Mouse (Mus musculus) small intestine, adult 2 months (tissue): ENCODE data around the gene Piezo1. TPM values are rescaled to one million over a fixed set of nuclear protein-coding genes. Genes with fewer than 3 reads are reported as not detected.

Experiments used
- H3K27ac ChIP-seq: fragments of 200-500 bp; 2 replicates; pipeline ENCODE4 v1.5.1; 2012; ENCODE audit warnings: low read depth, low read length, control low read depth, inconsistent platforms; ENCODE audit not compliant: insufficient read depth
- H3K27me3 ChIP-seq: fragments of 200-500 bp; 2 replicates; pipeline ENCODE4 v1.6.1; 2012; ENCODE audit warnings: mild to moderate bottlenecking, moderate library complexity, low read length, inconsistent platforms; ENCODE audit not compliant: control insufficient read depth, insufficient read depth
- H3K36me3 ChIP-seq: fragments of 200-500 bp; 2 replicates; pipeline ENCODE4 v1.6.1; 2012; ENCODE audit warnings: mild to moderate bottlenecking, low read length, control low read depth, inconsistent platforms; ENCODE audit not compliant: control insufficient read depth, insufficient read depth
- H3K4me1 ChIP-seq: fragments of 200-500 bp; 2 replicates; pipeline ENCODE4 v1.6.1; 2012; ENCODE audit warnings: low read length, inconsistent platforms, mixed read lengths; ENCODE audit not compliant: control insufficient read depth, insufficient read depth, insufficient read length
- H3K4me3 ChIP-seq: fragments of 200-500 bp; 2 replicates; pipeline ENCODE4 v1.5.1; 2012; ENCODE audit warnings: low read depth, mild to moderate bottlenecking, control low read depth, inconsistent platforms, low read length, moderate library complexity
- CTCF ChIP-seq: fragments of 200-500 bp; IDR thresholded peaks from 2 replicates; pipeline ENCODE4 v1.5.1; 2012; ENCODE audit warnings: low read depth, mild to moderate bottlenecking, control low read depth, inconsistent platforms, low read length, moderate library complexity, mixed read lengths; ENCODE audit not compliant: insufficient replicate concordance, insufficient read length; ENCODE audit errors: extremely low read depth
- POLR2A ChIP-seq: fragments of 200-500 bp; IDR thresholded peaks from 2 replicates; pipeline ENCODE4 v1.6.1; 2012; ENCODE audit warnings: low read depth, mild to moderate bottlenecking, control low read depth, inconsistent platforms, low read length, moderate library complexity
- WGBS: fragments of 180-500 bp; shearing (Covaris S2); methylation state at CpG from one replicate; pipeline ENCODE4 v1.1.7; 2018; 5-methylcytosine and 5-hydroxymethylcytosine counted together
- polyA plus RNA-seq: library from polyadenylated mRNA; depleted of rRNA; stranded (reverse); fragments of >200 nt; gene quantifications from 2 replicates; pipeline ENCODE4 v1.2.3, GENCODE M21; 2012; rRNA removed

The Piezo1 gene
- polyA plus RNA-seq = 29.5 and 36.4 TPM in 2 replicates

DNA sequence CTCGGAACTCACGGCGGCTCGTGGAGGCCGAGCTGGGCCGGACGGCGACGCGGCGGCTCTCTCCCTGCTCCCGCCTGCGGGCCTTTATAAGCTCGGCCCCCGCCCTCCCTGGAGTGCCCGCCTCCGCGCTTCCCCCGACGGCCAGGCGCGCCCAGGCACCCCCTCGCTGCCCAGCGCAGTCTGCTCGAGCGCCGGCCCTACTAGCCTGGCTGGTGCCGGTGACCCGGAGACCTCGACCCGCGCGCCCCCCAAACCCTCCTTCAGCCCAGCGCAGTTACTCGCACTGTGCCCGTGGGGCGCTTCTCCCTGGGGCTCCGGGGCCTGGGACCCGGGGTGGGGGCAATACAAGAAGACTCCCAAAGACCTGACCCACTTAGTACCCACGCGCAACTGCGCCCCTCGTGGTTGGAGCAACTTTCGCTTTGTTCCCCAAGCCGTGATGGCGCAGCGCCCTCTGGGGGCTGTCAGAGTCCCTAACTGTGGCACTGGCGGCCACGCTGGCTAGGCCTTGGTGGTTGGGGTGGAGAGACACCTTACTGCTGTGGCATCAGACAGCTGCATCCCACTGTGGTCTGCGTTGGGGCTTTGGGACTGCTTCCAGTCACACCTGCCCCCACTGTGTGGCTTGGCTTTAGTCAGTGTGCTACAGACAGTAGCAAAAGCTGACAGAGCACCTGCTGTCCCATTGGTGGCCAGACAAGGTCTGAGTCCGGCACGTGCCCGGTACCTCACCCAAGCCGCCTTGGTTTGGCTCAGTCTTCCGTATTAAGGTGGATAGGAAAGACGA lies at the start of gene Piezo1:
Gene Piezo1 (minus strand): TSS at position 65 of the 787 bp plus-strand sequence.
- Histone ChIP-seq H3K27ac (peak within 1 kb of the TSS; percentile 38), H3K36me3 (no peaks in the 10 kb centered on the region), H3K27me3 (no peaks in the 10 kb centered on the region), H3K4me1 (peaks cover 7% of the 10 kb centered on the region), H3K4me3 (peak within 1 kb of the TSS; percentile 93)
- 9% methylated on average over 56 of the region's 56 CpGs for WGBS
- TF ChIP-seq CTCF (peak; percentile 100), POLR2A (peak; percentile 63; the same call in 1 of the 2 replicates)

- no peak for TF ChIP-seq POLR2A
- no peak for TF ChIP-seq CTCF
- 95% methylated on average over 9 of the region's 9 CpGs for WGBS
Measured at GRCm38 (mm10) chr8:122600666-122601065, 49.5 kb upstream of the Piezo1 start.

GRCm38 (mm10) chr8:122596031-122596430 lies 44.9 kb upstream of the Piezo1 start:
- Histone ChIP-seq H3K27ac (no peak overlapping the region), H3K4me3 (no peak overlapping the region), H3K27me3 (no peaks in the 10 kb centered on the region), H3K36me3 (peaks cover 8% of the 10 kb centered on the region; the same call in 1 of the 2 replicates), H3K4me1 (no peaks in the 10 kb centered on the region)
- no peak for TF ChIP-seq CTCF
- TF ChIP-seq POLR2A = no peak
- 75% methylated on average over 4 of the region's 4 CpGs for whole genome bisulfite sequencing

More at GRCm38 (mm10) chr8:122600666-122601065, 49.5 kb upstream of the Piezo1 start:
- H3K4me3 ChIP-seq = no peak overlapping the region
- H3K36me3 ChIP-seq = peaks cover 7% of the 10 kb centered on the region; the same call in 1 of the 2 replicates
- H3K27me3 ChIP-seq = no peaks in the 10 kb centered on the region
- no peaks in the 10 kb centered on the region for H3K4me1 ChIP-seq
- H3K27ac ChIP-seq = no peak overlapping the region

GRCm38 (mm10) chr8:122593783-122594507 lies 42.8 kb upstream of the Piezo1 start:
- H3K4me3 ChIP-seq = no peak overlapping the region
- H3K27ac ChIP-seq = no peak overlapping the region
- TF ChIP-seq CTCF (no peak), POLR2A (no peak)
- 92% methylated on average over 19 of the region's 19 CpGs for WGBS
- H3K36me3 ChIP-seq = peaks cover 4% of the 10 kb centered on the region; the same call in 1 of the 2 replicates
- no peaks in the 10 kb centered on the region; the same call in 1 of the 2 replicates for H3K4me1 ChIP-seq
- H3K27me3 ChIP-seq = no peaks in the 10 kb centered on the region

DNA sequence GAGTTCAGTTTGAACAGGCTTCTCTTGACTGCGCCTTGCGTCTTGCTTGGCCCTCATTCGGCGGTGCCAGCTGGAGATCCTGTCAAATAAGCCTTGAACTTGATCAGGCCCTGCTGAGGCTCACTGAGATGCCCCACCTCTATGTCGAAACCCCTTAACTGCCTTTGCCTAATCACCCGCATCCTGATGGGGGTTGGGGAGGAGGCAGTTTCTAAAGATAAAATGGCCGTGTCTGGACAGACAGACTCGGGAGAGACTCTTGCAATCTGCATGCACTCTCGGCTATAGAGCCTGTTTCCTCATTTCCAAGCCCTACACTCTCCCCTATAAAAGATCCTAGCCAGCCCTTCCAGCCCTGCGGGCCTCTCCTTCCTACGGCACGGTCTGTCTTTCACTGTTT lies 42.1 kb upstream of the Piezo1 start:
- 79% methylated on average over 12 of the region's 12 CpGs for WGBS
- Histone ChIP-seq H3K36me3 (peaks cover 4% of the 10 kb centered on the region; the same call in 1 of the 2 replicates), H3K4me1 (no peaks in the 10 kb centered on the region; the same call in 1 of the 2 replicates), H3K4me3 (no peak overlapping the region), H3K27me3 (no peaks in the 10 kb centered on the region), H3K27ac (no peak overlapping the region)
- TF ChIP-seq CTCF = no peak
- TF ChIP-seq POLR2A = no peak

DNA sequence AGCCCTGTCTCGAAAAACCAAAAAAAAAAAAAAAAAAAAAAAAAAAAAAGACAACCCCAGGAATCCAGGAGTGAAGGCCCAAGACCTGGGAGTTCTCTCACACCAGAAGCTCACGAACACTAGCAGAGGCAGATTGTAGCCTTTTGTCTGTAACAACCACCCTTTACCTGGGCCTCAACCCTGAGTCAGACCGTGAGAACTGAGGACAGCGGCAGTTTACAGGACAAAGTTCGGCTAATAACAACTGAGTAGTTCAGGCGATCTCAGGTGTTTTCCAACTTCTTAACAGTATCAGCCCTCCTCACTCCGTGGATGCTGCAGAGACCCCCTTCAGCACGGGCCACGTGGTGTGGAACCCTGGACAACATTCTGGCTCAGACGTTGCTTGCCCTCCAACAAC lies 35.6 kb upstream of the Piezo1 start:
- Histone ChIP-seq H3K27me3 (no peaks in the 10 kb centered on the region), H3K4me3 (peak overlapping the region; percentile 12), H3K36me3 (no peaks in the 10 kb centered on the region), H3K4me1 (peaks cover 41% of the 10 kb centered on the region), H3K27ac (peak overlapping the region; percentile 95)
- TF ChIP-seq POLR2A = no peak
- TF ChIP-seq CTCF = no peak
- 39% methylated on average over 10 of the region's 10 CpGs for WGBS

- Histone ChIP-seq H3K27me3 (no peaks in the 10 kb centered on the region), H3K4me1 (peaks cover 41% of the 10 kb centered on the region), H3K4me3 (no peak overlapping the region), H3K27ac (peak overlapping the region; percentile 95), H3K36me3 (no peaks in the 10 kb centered on the region)
- 51% methylated on average over 7 of the region's 7 CpGs for WGBS
- TF ChIP-seq CTCF = no peak
Measured at GRCm38 (mm10) chr8:122586171-122586570, 35.0 kb upstream of the Piezo1 start.
